Mouse (Mus musculus): Measurements from ENCODE around the gene Pcmt1. TPM values are rescaled to one million over a fixed set of nuclear protein-coding genes. Genes with fewer than 3 reads are reported as not detected.

Pcmt1 gene
- polyA plus RNA-seq, 1 experiment from 2014 or later = 94.2 TPM

DNA sequence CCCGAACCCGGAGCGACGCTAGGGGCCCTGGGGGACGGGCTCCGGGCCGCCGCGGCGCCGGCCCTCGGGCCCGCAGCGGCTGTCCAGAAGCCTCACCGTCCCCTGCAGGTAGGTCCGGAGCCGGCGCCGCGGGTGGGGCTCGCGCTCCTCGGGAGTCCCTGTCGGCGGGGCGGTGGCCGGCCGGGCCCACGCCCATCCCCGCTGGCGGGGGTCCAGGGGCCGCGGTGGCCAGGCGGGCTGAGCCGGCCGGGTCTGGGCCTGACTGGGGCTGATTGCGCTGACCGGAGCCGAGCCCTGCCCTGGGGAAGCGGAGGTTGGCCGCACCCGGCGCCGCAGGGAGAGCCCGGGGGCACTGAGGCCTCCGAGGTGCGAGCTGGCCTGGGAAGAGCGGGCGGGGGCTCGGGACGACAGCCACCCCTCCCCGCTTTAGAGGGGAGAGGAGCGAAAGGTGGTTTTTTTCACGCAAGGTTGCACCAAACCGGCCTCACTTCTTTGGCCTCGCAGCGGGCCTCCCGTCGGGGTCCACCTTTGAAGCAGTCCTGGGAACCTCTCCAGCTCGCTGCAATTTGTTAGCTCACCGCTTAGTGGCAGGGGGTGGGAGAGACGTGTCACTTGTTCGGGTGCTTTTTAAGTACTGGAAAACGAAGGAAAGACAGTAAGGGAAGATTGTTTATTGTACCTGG is 548 bp upstream of the Pcmt1 start:
- Histone ChIP-seq H3K4me3 (replicated peaks; ENCODE audit: low read depth, low read length) (peak overlapping the region; percentile 94), H3K4me2 (ENCODE audit: low read length) (peak overlapping the region; percentile 61), H3K4me1 (replicated peaks; ENCODE audit: insufficient read depth, low read length) (peaks cover 11% of the 10 kb centered on the region), H3K9ac (ENCODE audit: low read depth, low read length) (peak overlapping the region; percentile 99), H3K9me3 (replicated peaks; ENCODE audit: low read length) (no peaks in the 10 kb centered on the region), H3K27me3 (ENCODE audit: insufficient read depth, low read length) (no peaks in the 10 kb centered on the region), H3K36me3 (ENCODE audit: insufficient read depth, low read length) (0 out of 2 replicates have a peak, but pooled peaks cover 8% of the 10 kb centered on the region), H3K27ac (peak overlapping the region; percentile 99)
- ATAC-seq (replicated peaks; ENCODE audit: low FRiP score, low read depth) (peak; percentile 96), DNase-seq (ENCODE audit: low spot score) (peak; percentile 91)
- TF ChIP-seq CTCF (IDR thresholded peaks at IDR 0.05; ENCODE audit: low read depth) = peak; percentile 47; the same call in 1 of the 2 replicates
- WGBS = under 1% methylated on average over 60 of the region's 64 CpGs

DNA sequence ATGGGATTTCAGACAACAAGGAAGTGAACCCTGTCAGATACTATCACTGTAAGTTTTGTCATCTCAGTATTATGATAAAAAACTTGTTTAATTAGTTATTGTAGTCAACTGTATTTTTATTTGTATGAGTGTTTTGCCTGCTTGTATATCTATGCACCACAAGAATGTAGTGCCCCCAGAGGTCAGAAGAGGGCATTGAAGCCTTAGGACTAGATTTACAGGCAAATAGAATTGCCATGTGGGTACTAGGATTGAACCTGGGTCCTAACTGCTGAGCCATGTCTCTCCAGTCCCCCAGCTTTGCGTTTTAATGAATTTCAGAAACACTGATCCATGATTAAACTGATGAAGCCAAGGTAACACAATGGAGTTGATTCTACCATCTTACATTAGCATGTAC is 7.3 kb downstream of the Pcmt1 start:
- Histone ChIP-seq H3K27ac (no peak overlapping the region), H3K4me3 (replicated peaks; ENCODE audit: low read depth, low read length) (no peak overlapping the region), H3K9ac (ENCODE audit: low read depth, low read length) (no peak overlapping the region), H3K36me3 (ENCODE audit: insufficient read depth, low read length) (0 out of 2 replicates have a peak, but pooled peaks cover 8% of the 10 kb centered on the region), H3K9me3 (replicated peaks; ENCODE audit: low read length) (no peaks in the 10 kb centered on the region), H3K4me1 (replicated peaks; ENCODE audit: insufficient read depth, low read length) (no peaks in the 10 kb centered on the region), H3K27me3 (ENCODE audit: insufficient read depth, low read length) (no peaks in the 10 kb centered on the region), H3K4me2 (ENCODE audit: low read length) (no peak overlapping the region)
- DNase-seq (ENCODE audit: low spot score) (peak; percentile 56), ATAC-seq (replicated peaks; ENCODE audit: low FRiP score, low read depth) (no peak)
- peak; percentile 60 for TF ChIP-seq CTCF (IDR thresholded peaks at IDR 0.05; ENCODE audit: low read depth)
- 74% methylated on average over 1 of the region's 1 CpGs for WGBS

DNA sequence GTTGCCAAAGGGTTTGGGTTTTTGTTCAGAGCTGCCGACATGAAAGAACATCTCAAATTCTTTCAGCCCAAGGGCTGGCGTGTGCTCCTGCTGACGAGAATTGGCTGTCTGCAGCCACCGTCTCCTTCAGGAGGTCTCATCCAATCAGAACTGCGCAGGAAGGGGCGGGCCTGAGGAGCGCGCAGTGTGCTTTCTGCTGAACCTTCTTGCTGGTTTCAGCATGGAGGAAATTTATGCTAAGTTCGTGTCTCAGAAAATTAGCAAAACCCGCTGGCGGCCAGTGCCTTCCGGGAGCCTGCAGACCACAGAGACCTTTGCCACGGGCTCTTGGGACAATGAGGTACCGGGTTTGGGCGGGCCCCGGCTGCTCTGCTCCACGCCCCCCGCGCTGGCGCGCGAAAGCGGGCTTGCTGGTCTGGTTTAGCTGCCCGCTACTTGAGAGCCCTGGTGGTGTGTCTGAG is 13.6 kb downstream of the Pcmt1 start, which contains the start of gene Nup43:
Gene Nup43 (plus strand): TSS at position 162 of the 461 bp plus-strand sequence.
- Histone ChIP-seq H3K9ac (ENCODE audit: low read depth, low read length) (peak within 1 kb of the TSS; percentile 71), H3K4me3 (replicated peaks; ENCODE audit: low read depth, low read length) (peak within 1 kb of the TSS; percentile 69), H3K9me3 (replicated peaks; ENCODE audit: low read length) (no peaks in the 10 kb centered on the region), H3K4me2 (ENCODE audit: low read length) (peak within 1 kb of the TSS; percentile 71), H3K4me1 (replicated peaks; ENCODE audit: insufficient read depth, low read length) (peaks cover 5% of the 10 kb centered on the region; the same call in 1 of the 2 replicates), H3K36me3 (ENCODE audit: insufficient read depth, low read length) (no peaks in the 10 kb centered on the region), H3K27ac (peak within 1 kb of the TSS; percentile 79), H3K27me3 (ENCODE audit: insufficient read depth, low read length) (no peaks in the 10 kb centered on the region)
- TF ChIP-seq CTCF (IDR thresholded peaks at IDR 0.05; ENCODE audit: low read depth) = no peak
- ATAC-seq (replicated peaks; ENCODE audit: low FRiP score, low read depth) = peak; percentile 75
- DNase-seq (ENCODE audit: low spot score) = peak; percentile 95
- WGBS = under 1% methylated on average over 24 of the region's 24 CpGs

DNA sequence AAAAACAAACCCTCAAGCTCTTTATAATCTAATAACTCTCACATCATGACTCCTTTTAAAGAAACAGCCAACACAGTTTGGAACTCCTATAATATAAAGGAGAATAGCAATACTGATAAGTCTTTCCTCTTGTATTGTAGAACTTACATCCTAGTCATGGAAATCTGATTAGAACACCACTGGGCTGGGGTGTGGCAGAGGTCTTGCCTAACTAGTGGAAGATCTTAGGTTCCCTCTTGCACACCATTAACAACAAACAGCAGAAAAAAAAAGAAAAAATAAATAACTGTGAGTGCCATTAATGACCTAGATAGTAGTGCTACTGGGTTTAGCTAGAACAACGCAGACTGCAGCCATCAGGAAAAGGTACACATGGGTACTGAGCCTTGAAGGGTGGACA is 16.0 kb downstream of the Pcmt1 start:
- Histone ChIP-seq H3K4me1 (replicated peaks; ENCODE audit: insufficient read depth, low read length) (peaks cover 5% of the 10 kb centered on the region; the same call in 1 of the 2 replicates), H3K4me3 (replicated peaks; ENCODE audit: low read depth, low read length) (no peak overlapping the region), H3K27ac (no peak overlapping the region), H3K9me3 (replicated peaks; ENCODE audit: low read length) (no peaks in the 10 kb centered on the region), H3K4me2 (ENCODE audit: low read length) (no peak overlapping the region), H3K36me3 (ENCODE audit: insufficient read depth, low read length) (no peaks in the 10 kb centered on the region), H3K27me3 (ENCODE audit: insufficient read depth, low read length) (no peaks in the 10 kb centered on the region), H3K9ac (ENCODE audit: low read depth, low read length) (no peak overlapping the region)
- no peak for DNase-seq (ENCODE audit: low spot score)
- no peak for TF ChIP-seq CTCF (IDR thresholded peaks at IDR 0.05; ENCODE audit: low read depth)
- ATAC-seq (replicated peaks; ENCODE audit: low FRiP score, low read depth) = no peak
- WGBS = 82% methylated on average over 1 of the region's 1 CpGs

DNA sequence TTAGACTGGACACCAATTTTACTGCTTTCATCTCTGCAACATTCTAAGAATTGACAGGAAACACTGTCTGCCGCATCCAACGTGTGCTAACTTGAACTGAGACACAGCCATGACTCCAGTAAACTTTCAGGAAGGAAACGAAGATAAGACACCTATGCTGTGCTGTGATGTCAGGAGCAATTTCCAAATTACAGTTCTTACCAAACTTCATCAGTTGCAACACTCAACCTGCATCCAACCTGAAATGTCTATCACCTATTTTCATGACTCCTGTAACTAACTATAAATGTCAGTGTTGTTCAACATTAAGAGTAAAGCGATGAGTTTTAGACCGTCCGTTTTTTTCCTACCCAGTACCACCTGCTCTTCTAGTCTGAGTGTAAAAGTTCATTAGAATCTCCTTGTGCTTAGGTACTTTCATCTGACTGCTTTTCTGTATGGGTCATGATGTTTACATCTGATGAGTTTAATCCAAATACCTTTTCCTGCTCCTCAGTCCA is 16.9 kb downstream of the Pcmt1 start:
- ATAC-seq (replicated peaks; ENCODE audit: low FRiP score, low read depth) (no peak), DNase-seq (ENCODE audit: low spot score) (no peak)
- Histone ChIP-seq H3K27me3 (ENCODE audit: insufficient read depth, low read length) (no peaks in the 10 kb centered on the region), H3K9me3 (replicated peaks; ENCODE audit: low read length) (no peaks in the 10 kb centered on the region), H3K36me3 (ENCODE audit: insufficient read depth, low read length) (no peaks in the 10 kb centered on the region), H3K4me2 (ENCODE audit: low read length) (peak overlapping the region; percentile 90), H3K4me1 (replicated peaks; ENCODE audit: insufficient read depth, low read length) (peaks cover 5% of the 10 kb centered on the region; the same call in 1 of the 2 replicates), H3K9ac (ENCODE audit: low read depth, low read length) (peak overlapping the region; percentile 91; the same call in 1 of the 2 replicates), H3K27ac (peak overlapping the region; percentile 97), H3K4me3 (replicated peaks; ENCODE audit: low read depth, low read length) (peak overlapping the region; percentile 74)
- 55% methylated on average over 6 of the region's 6 CpGs for WGBS
- no peak for TF ChIP-seq CTCF (IDR thresholded peaks at IDR 0.05; ENCODE audit: low read depth)

DNA sequence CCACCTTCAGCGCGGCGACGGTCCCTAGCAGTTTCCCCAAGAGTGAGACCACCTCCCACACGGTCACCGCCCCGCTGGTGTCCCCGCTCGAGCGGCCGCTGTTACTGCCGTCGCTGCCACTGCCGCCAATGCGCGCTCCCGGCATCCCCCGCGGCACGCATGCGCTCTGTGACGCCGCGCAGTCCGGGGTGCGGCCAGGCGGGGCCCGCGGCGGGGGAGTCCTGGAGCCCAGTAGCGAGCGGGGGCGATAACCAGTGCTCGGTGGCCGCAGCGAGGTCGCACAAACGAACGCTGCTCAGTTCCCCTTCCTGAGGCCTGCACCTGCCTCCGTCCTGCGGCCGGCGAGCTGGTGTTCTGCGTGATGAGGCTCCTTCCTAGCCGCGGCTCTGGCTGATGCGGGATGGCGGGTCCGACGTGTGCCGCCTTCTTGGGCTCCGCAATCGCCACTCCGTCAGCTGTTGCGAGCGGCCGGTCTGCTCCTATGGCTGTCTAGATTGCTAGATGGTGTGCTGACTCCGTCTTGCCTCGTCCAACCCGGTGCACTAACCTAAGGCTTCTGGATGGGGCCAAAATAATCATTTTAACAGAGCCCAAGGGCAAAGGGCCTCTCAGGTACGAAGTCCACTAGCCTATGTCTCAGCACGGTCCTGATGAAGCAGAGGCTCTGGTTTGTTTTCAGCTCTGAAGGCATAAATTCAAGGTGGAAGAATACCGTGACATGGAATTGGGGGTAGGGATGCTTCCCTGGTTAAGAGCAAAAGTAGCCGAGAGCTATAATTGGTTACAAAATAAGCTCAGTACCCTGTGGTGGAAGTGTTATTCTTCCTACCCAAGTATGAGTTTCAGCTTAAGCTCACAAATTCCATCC is 17.5 kb downstream of the Pcmt1 start:
- DNase-seq (ENCODE audit: low spot score) (peak; percentile 95), ATAC-seq (replicated peaks; ENCODE audit: low FRiP score, low read depth) (peak; percentile 94)
- peak overlapping the region; percentile 97 for H3K27ac ChIP-seq
- H3K27me3 ChIP-seq (ENCODE audit: insufficient read depth, low read length) = no peaks in the 10 kb centered on the region
- H3K4me3 ChIP-seq (replicated peaks; ENCODE audit: low read depth, low read length) = peak overlapping the region; percentile 74
- peak overlapping the region; percentile 91 for H3K9ac ChIP-seq (ENCODE audit: low read depth, low read length)
- H3K36me3 ChIP-seq (ENCODE audit: insufficient read depth, low read length) = no peaks in the 10 kb centered on the region
- no peak for TF ChIP-seq CTCF (IDR thresholded peaks at IDR 0.05; ENCODE audit: low read depth)
- no peaks in the 10 kb centered on the region for H3K9me3 ChIP-seq (replicated peaks; ENCODE audit: low read length)
- H3K4me1 ChIP-seq (replicated peaks; ENCODE audit: insufficient read depth, low read length) = peaks cover 5% of the 10 kb centered on the region; the same call in 1 of the 2 replicates
- peak overlapping the region; percentile 90 for H3K4me2 ChIP-seq (ENCODE audit: low read length)
- under 1% methylated on average over 60 of the region's 64 CpGs for WGBS

Measured in kidney, postnatal 0 days (tissue).